Mouse (Mus musculus): ENCODE data around the gene Ubap2l. TPM values are rescaled to one million over a fixed set of nuclear protein-coding genes. Genes with fewer than 3 reads are reported as not detected.
A peak's percentile ranks its signal among the peaks of the same experiment; 100 is the strongest.

The Ubap2l gene
- polyA plus RNA-seq, 2 experiments: 52.4 to 70.4 TPM

DNA sequence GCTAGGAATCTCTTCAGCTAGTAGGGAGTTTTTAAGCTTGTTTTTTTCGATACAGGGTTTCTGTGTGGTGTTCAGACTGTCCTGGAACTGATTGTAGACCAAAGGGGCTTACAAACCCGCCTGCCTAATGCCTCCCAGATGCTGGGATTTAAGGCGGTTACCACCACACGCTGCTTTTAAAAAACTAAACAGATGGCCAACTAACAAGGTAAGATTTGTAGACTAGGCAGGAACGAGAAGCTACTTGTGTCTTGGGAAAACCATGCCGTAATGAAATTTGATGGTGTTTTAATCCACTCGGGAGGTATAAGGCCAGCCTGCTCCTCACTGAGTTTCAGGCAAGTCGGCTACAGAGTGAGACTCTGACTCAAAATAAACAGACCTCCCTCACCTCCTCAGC is 53.3 kb downstream of the Ubap2l start:
- WGBS (ENCODE audit: insufficient replicate concordance): 28% methylated on average over 8 of the region's 8 CpGs
- no peak for DNase-seq (ENCODE audit: low read depth in 3 of 3, low spot score in 3 of 3)

DNA sequence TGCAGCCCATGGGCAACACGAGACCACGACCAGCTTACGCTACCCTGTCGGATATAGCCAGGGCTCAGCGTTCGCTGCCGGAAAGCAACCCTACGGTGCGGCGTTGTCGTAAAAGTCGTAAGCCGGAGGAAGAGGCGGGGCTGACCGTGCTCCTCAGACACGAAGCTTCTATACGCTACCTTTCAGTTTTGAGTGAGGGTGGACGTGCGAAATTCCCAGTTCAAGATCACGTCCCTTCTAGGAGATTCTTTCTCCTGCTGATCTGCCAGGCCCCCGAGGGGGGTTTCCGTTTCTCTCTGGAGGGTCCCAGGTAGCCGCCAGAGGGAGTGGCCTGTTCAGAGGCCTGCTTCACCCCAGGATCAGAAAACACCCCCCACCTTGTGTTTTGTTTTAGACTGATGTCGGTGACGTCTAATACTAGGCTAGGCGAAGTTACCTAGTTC is 53.8 kb downstream of the Ubap2l start, which contains the start of gene Hax1:
Gene Hax1, minus strand, starts transcription at position 169 of the 443 bp plus-strand sequence.
- H3K36me3 ChIP-seq (replicated peaks; ENCODE audit: control insufficient read depth, insufficient read depth, low read depth): peaks cover 21% of the 10 kb centered on the region
- no peak for TF ChIP-seq EP300 (IDR thresholded peaks at IDR 0.05; ENCODE audit: low read depth)
- no peak for TF ChIP-seq CTCF (IDR thresholded peaks at IDR 0.05; ENCODE audit: low read depth)

More for the DNA sequence above, 53.3 kb downstream of the Ubap2l start:
- H3K4me3 ChIP-seq (ENCODE audit: insufficient read depth in 1 of 2, low read depth in 2 of 2, low read length in 2 of 2): peak overlapping the region; percentile 92 to 99
- ATAC-seq (ENCODE audit: insufficient read depth): peak; percentile 29; the same call in 1 of the 2 replicates
- TF ChIP-seq EP300 (IDR thresholded peaks at IDR 0.05; ENCODE audit: low read depth): no peak
- TF ChIP-seq CTCF (IDR thresholded peaks at IDR 0.05; ENCODE audit: low read depth): no peak
- peak overlapping the region; percentile 85 for H3K4me2 ChIP-seq (ENCODE audit: low read depth)
- H3K27me3 ChIP-seq (ENCODE audit: control insufficient read depth, insufficient read depth, low read length): no peaks in the 10 kb centered on the region
- H3K4me1 ChIP-seq (replicated peaks; ENCODE audit: control insufficient read depth in 2 of 2, insufficient read depth in 2 of 2, low read length in 1 of 2): peaks cover 0 to 12% of the 10 kb centered on the region in 2 experiments; a peak in 2 of 4 replicates
- peaks cover 21% of the 10 kb centered on the region for H3K36me3 ChIP-seq (replicated peaks; ENCODE audit: control insufficient read depth, insufficient read depth, low read depth)
- H3K9me3 ChIP-seq (ENCODE audit: control insufficient read depth, low read length): no peaks in the 10 kb centered on the region
- H3K27ac ChIP-seq: peak overlapping the region; percentile 67
- H3K9ac ChIP-seq (replicated peaks): peak overlapping the region; percentile 90

DNA sequence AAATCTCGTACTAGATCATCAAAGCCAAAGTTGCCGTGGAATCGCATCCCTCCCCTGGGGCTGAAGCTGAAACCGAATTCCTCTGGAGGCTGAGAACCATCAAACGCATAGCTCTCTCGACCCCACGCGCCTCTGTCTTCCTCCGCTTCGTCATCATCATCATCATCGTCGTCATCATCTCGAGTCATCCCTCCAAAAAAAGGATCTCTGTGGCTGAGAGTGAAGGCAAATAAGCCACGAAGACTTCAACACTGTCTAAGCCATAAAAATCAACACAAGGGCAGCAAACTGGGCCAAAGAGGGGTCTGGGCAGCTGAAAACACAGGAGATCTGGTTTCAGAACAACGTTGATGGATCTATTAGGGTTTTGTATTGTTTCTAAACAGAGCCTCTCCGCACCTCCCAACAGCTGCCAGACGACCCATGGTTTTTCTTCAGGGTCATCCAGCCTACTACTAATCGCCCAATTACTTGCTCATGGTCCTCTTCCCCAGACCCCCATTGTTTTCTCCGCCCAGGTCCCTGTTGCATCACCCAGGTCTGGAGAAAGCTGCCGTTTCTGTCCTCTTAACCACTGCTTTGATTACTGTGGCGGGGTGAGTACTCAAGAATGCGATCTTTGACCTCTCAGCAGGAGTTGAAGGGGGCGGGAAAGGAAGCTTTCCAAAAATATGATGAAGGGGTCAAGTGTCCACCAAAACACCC is 54.5 kb downstream of the Ubap2l start:
- peak overlapping the region; percentile 92 to 99 for H3K4me3 ChIP-seq (ENCODE audit: insufficient read depth in 1 of 2, low read depth in 2 of 2, low read length in 2 of 2)
- ATAC-seq (ENCODE audit: insufficient read depth): peak; percentile 55
- H3K4me2 ChIP-seq (ENCODE audit: low read depth): peak overlapping the region; percentile 85
- 12% methylated on average over 21 of the region's 23 CpGs for WGBS (ENCODE audit: insufficient replicate concordance)
- no peak for TF ChIP-seq EP300 (IDR thresholded peaks at IDR 0.05; ENCODE audit: low read depth)
- TF ChIP-seq CTCF (IDR thresholded peaks at IDR 0.05; ENCODE audit: low read depth): no peak
- peak in 1 of 3 experiments; percentile 37 for DNase-seq (ENCODE audit: low read depth in 3 of 3, low spot score in 3 of 3)
- no peaks in the 10 kb centered on the region for H3K27me3 ChIP-seq (ENCODE audit: control insufficient read depth, insufficient read depth, low read length)
- peak overlapping the region; percentile 90 for H3K9ac ChIP-seq (replicated peaks)
- peak overlapping the region; percentile 66 for H3K27ac ChIP-seq
- H3K36me3 ChIP-seq (replicated peaks; ENCODE audit: control insufficient read depth, insufficient read depth, low read depth): peaks cover 21% of the 10 kb centered on the region
- H3K9me3 ChIP-seq (ENCODE audit: control insufficient read depth, low read length): no peaks in the 10 kb centered on the region
- peaks cover 0 to 12% of the 10 kb centered on the region in 2 experiments; a peak in 2 of 4 replicates for H3K4me1 ChIP-seq (replicated peaks; ENCODE audit: control insufficient read depth in 2 of 2, insufficient read depth in 2 of 2, low read length in 1 of 2)

More for the DNA sequence above, 53.8 kb downstream of the Ubap2l start, which contains the start of gene Hax1:
- H3K27me3 ChIP-seq (ENCODE audit: control insufficient read depth, insufficient read depth, low read length): no peaks in the 10 kb centered on the region
- peak within 1 kb of the TSS; percentile 90 for H3K9ac ChIP-seq (replicated peaks)
- DNase-seq (ENCODE audit: low read depth in 3 of 3, low spot score in 3 of 3) (peak; percentile 88 to 93 (median 90)), ATAC-seq (ENCODE audit: insufficient read depth) (peak; percentile 93)
- H3K4me1 ChIP-seq (replicated peaks; ENCODE audit: control insufficient read depth in 2 of 2, insufficient read depth in 2 of 2, low read length in 1 of 2): peaks cover 0 to 12% of the 10 kb centered on the region in 2 experiments; a peak in 2 of 4 replicates
- peak within 1 kb of the TSS; percentile 67 for H3K27ac ChIP-seq
- H3K4me3 ChIP-seq (ENCODE audit: insufficient read depth in 1 of 2, low read depth in 2 of 2, low read length in 2 of 2): peak within 1 kb of the TSS; percentile 92 to 99
- under 1% methylated on average over 26 of the region's 26 CpGs for WGBS (ENCODE audit: insufficient replicate concordance)
- no peaks in the 10 kb centered on the region for H3K9me3 ChIP-seq (ENCODE audit: control insufficient read depth, low read length)
- peak within 1 kb of the TSS; percentile 85 for H3K4me2 ChIP-seq (ENCODE audit: low read depth)

DNA sequence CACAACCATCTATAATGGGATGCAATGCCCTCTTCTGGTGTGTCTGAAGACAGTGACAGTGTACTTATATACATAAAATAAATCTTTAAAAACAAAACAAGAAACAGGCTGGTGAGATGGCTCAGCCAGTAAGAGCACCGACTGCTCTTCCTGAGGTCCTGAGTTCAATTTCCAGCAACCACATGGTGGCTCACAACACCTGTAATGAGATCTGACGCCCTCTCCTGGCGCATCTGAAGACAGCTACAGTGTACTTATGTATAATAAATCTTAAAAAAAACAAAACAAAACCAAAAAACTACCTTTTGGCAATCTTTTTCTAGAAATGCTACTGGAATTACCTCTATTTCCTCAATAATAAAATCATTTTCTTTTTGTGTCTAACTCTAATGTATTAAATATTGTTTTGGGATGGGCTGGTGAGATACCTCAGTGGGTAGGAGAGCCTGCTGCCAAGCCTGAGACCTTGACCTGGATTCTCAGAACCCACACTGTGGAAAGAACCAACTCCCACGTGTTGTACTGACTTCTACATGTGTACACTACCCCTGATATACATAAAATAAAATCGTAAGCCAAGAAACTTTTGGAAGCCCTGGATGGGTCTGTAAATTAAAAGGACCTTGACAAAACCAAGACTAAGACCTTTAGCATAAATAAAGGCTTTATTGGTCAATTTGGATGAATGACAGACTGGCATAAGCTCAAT is 57.5 kb downstream of the Ubap2l start:
- peaks cover 11% of the 10 kb centered on the region for H3K36me3 ChIP-seq (replicated peaks; ENCODE audit: control insufficient read depth, insufficient read depth, low read depth)
- DNase-seq (ENCODE audit: low read depth in 3 of 3, low spot score in 3 of 3) (no peak), ATAC-seq (ENCODE audit: insufficient read depth) (no peak)
- H3K27me3 ChIP-seq (ENCODE audit: control insufficient read depth, insufficient read depth, low read length): no peaks in the 10 kb centered on the region
- no peak overlapping the region for H3K4me3 ChIP-seq (ENCODE audit: insufficient read depth in 1 of 2, low read depth in 2 of 2, low read length in 2 of 2)
- TF ChIP-seq CTCF (IDR thresholded peaks at IDR 0.05; ENCODE audit: low read depth) (0 out of 2 replicates have a peak, but pooled peaks have one; percentile 18), EP300 (IDR thresholded peaks at IDR 0.05; ENCODE audit: low read depth) (no peak)
- no peak overlapping the region for H3K4me2 ChIP-seq (ENCODE audit: low read depth)
- 78% methylated on average over 5 of the region's 5 CpGs for WGBS (ENCODE audit: insufficient replicate concordance)
- no peaks in the 10 kb centered on the region for H3K9me3 ChIP-seq (ENCODE audit: control insufficient read depth, low read length)
- H3K4me1 ChIP-seq (replicated peaks; ENCODE audit: control insufficient read depth in 2 of 2, insufficient read depth in 2 of 2, low read length in 1 of 2): peaks cover 0 to 12% of the 10 kb centered on the region in 2 experiments; a peak in 2 of 4 replicates
- H3K9ac ChIP-seq (replicated peaks): no peak overlapping the region
- H3K27ac ChIP-seq: no peak overlapping the region

DNA sequence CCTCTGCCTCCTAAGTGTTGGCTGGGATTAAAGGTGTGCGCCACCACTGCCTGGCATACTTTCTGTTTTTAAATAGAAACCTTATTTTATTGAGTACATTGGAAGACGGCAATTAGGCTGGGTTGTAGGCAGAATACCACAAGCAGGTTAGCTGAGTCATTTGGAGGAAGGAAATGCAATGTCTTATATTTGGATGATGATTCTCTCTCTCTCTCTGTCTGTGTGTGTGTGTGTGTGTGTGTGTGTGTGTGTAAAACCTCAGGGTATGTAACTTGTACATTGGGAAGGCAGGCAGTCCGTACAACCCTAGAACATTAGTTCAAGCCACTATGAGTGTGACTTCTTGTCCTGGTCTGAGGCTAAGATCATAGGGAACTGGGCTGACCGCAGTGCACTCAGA is 64.6 kb downstream of the Ubap2l start:
- Histone ChIP-seq H3K4me1 (replicated peaks; ENCODE audit: control insufficient read depth in 2 of 2, insufficient read depth in 2 of 2, low read length in 1 of 2) (no peaks in the 10 kb centered on the region), H3K4me2 (ENCODE audit: low read depth) (no peak overlapping the region), H3K9ac (replicated peaks) (no peak overlapping the region), H3K27me3 (ENCODE audit: control insufficient read depth, insufficient read depth, low read length) (no peaks in the 10 kb centered on the region), H3K27ac (no peak overlapping the region), H3K36me3 (replicated peaks; ENCODE audit: control insufficient read depth, insufficient read depth, low read depth) (no peaks in the 10 kb centered on the region), H3K4me3 (ENCODE audit: insufficient read depth in 1 of 2, low read depth in 2 of 2, low read length in 2 of 2) (no peak overlapping the region), H3K9me3 (ENCODE audit: control insufficient read depth, low read length) (no peaks in the 10 kb centered on the region)
- no peak for TF ChIP-seq EP300 (IDR thresholded peaks at IDR 0.05; ENCODE audit: low read depth)
- DNase-seq (ENCODE audit: low read depth in 3 of 3, low spot score in 3 of 3): no peak
- no peak for ATAC-seq (ENCODE audit: insufficient read depth)
- 47% methylated on average over 4 of the region's 4 CpGs for WGBS (ENCODE audit: insufficient replicate concordance)
